1 mouse cellular context compared by ENCODE assay signal in genomic region chr6:114932116-114932500, GRCm38 (mm10).
TF ChIP-seq lines count a peak whose summit lies in the region.

No protein-coding gene starts in this region.

TF ChIP-seq in CH12.LX, 34 proteins besides CTCF, POLR2A, EP300 and RAD21 (continued from another document):
- TF ChIP-seq MYC (IDR thresholded peaks at IDR 0.05; ENCODE audit: low read depth, low read length) (no peak), PAX5 (IDR thresholded peaks at IDR 0.05; ENCODE audit: low read length) (no peak), BHLHE40 (IDR thresholded peaks at IDR 0.05; ENCODE audit: low read depth, low read length) (no peak), UBTF (IDR thresholded peaks at IDR 0.05; ENCODE audit: low read depth, low read length) (no peak), E2F4 (IDR thresholded peaks at IDR 0.05; ENCODE audit: insufficient replicate concordance, low read depth, low read length) (no peak), MAZ (IDR thresholded peaks at IDR 0.05; ENCODE audit: low read depth, low read length) (no peak), ZNF384 (IDR thresholded peaks at IDR 0.05; ENCODE audit: low read depth, low read length) (no peak), RCOR1 (conservative IDR thresholded peaks at IDR 0.05; ENCODE audit: low read depth, low read length) (no peak), TBP (conservative IDR thresholded peaks at IDR 0.05; ENCODE audit: low read depth, low read length) (no peak), POLR2AphosphoS2 (IDR thresholded peaks at IDR 0.05; ENCODE audit: low read depth, low read length) (no peak), USF1 (IDR thresholded peaks at IDR 0.05; ENCODE audit: low read depth, low read length) (no peak), ZC3H11A (IDR thresholded peaks at IDR 0.05; ENCODE audit: low read depth, low read length) (no peak), TCF12 (IDR thresholded peaks at IDR 0.05; ENCODE audit: low read depth, low read length) (no peak)
